Mouse (Mus musculus) myocyte (in vitro differentiated cells): ENCODE results near the gene Rab3gap2. TPM values are rescaled to one million over a fixed set of nuclear protein-coding genes. Genes with fewer than 3 reads are reported as not detected.

Experiments used
- H3K27me3 ChIP-seq: one replicate; pipeline ENCODE4 v1.6.1; 2011; ENCODE audit not compliant: control insufficient read depth, insufficient read depth, insufficient read length
- H3K36me3 ChIP-seq: one replicate; pipeline ENCODE4 v1.6.1; 2011; ENCODE audit not compliant: control insufficient read depth, insufficient read depth
- H3K4me2 ChIP-seq: one replicate; pipeline ENCODE4 v1.6.1; 2011; ENCODE audit warnings: low read depth, control low read depth
- H3K4me3 ChIP-seq: one replicate; pipeline ENCODE4 v1.5.1; 2011; ENCODE audit warnings: mild to moderate bottlenecking, control low read depth, moderate library complexity
- H3K79me2 ChIP-seq: one replicate; pipeline ENCODE4 v1.6.1; 2011; ENCODE audit not compliant: control insufficient read depth, insufficient read depth
- H3ac ChIP-seq: one replicate; pipeline ENCODE4 v1.6.1; 2011; ENCODE audit not compliant: control insufficient read depth, insufficient read length
- CEBPB ChIP-seq: IDR thresholded peaks from 2 replicates; pipeline ENCODE4 v1.6.1; 2011; ENCODE audit warnings: mild to moderate bottlenecking, moderate library complexity; ENCODE audit not compliant: poor library complexity, insufficient read depth, severe bottlenecking
- E2F4 ChIP-seq: IDR thresholded peaks from one replicate; pipeline ENCODE4 v1.6.1; 2011; ENCODE audit warnings: mild to moderate bottlenecking, control low read depth, moderate library complexity; ENCODE audit not compliant: insufficient read depth
- MAX ChIP-seq: IDR thresholded peaks from one replicate; pipeline ENCODE4 v1.6.1; 2011; ENCODE audit warnings: low read depth, mild to moderate bottlenecking, control low read depth
- MYOD1 ChIP-seq, 3 experiments: IDR thresholded peaks; one replicate each; pipeline ENCODE4 v1.6.1; 2011; ENCODE audit warnings: control low read depth in 2 of 3, low read depth in 2 of 3, mild to moderate bottlenecking in 2 of 3, moderate library complexity in 1 of 3; ENCODE audit not compliant: insufficient read length in 2 of 3, control insufficient read depth in 1 of 3
- MYOG ChIP-seq, 3 experiments: IDR thresholded peaks; one replicate each; pipeline ENCODE4 v1.6.1; 2011; ENCODE audit warnings: control low read depth in 2 of 3, low read depth in 2 of 3, mild to moderate bottlenecking in 2 of 3; ENCODE audit not compliant: insufficient read length in 2 of 3, control insufficient read depth in 1 of 3, insufficient read depth in 1 of 3
- POLR2A ChIP-seq: IDR thresholded peaks from one replicate; pipeline ENCODE4 v1.6.1; 2011; ENCODE audit warnings: low read depth, mild to moderate bottlenecking, control low read depth, moderate library complexity; ENCODE audit not compliant: insufficient read length
- POLR2AphosphoS2 ChIP-seq: IDR thresholded peaks from one replicate; pipeline ENCODE4 v1.6.1; 2011; ENCODE audit warnings: low read depth, control low read depth; ENCODE audit not compliant: insufficient read length
- REST ChIP-seq: IDR thresholded peaks from one replicate; pipeline ENCODE4 v1.6.1; 2011; ENCODE audit warnings: mild to moderate bottlenecking, control low read depth, moderate library complexity; ENCODE audit not compliant: insufficient read depth, insufficient read length
- SRF ChIP-seq: IDR thresholded peaks from one replicate; pipeline ENCODE4 v1.6.1; 2011; ENCODE audit warnings: low read depth; ENCODE audit not compliant: control insufficient read depth, insufficient read length
- TCF12 ChIP-seq: IDR thresholded peaks from one replicate; pipeline ENCODE4 v1.6.1; 2011; ENCODE audit warnings: mild to moderate bottlenecking, control low read depth; ENCODE audit not compliant: poor library complexity, insufficient read depth, severe bottlenecking
- TCF3 ChIP-seq: IDR thresholded peaks from one replicate; pipeline ENCODE4 v1.6.1; 2011; ENCODE audit warnings: low read depth, control low read depth; ENCODE audit not compliant: insufficient read length
- USF1 ChIP-seq: IDR thresholded peaks from one replicate; pipeline ENCODE4 v1.6.1; 2011; ENCODE audit warnings: low read depth, mild to moderate bottlenecking, control low read depth, moderate library complexity
- polyA plus RNA-seq: library from polyadenylated mRNA; unstranded; fragments of >200 nt; fragmentation: generic; extraction: Trizol; gene quantifications from one replicate; pipeline ENCODE4 v1.2.1, GENCODE M21; 2012; ENCODE audit warnings: missing spikeins

Rab3gap2 gene
- polyA plus RNA-seq, 1 experiment: 32.2 TPM

- TF ChIP-seq POLR2A: no peak
- TF ChIP-seq TCF3: no peak
- no peak for TF ChIP-seq TCF12
- TF ChIP-seq MAX: no peak
- TF ChIP-seq E2F4: no peak
- no peak for TF ChIP-seq SRF
- TF ChIP-seq REST: no peak
- TF ChIP-seq CEBPB: no peak
- no peak for TF ChIP-seq MYOG (IDR thresholded peaks at IDR 0.05; ENCODE audit: control insufficient read depth in 1 of 3, insufficient read depth in 1 of 3, insufficient read length in 2 of 3, low read depth in 2 of 3)
- TF ChIP-seq POLR2AphosphoS2: no peak
- TF ChIP-seq USF1: no peak
- TF ChIP-seq MYOD1 (IDR thresholded peaks at IDR 0.05; ENCODE audit: control insufficient read depth in 1 of 3, insufficient read length in 2 of 3, low read depth in 2 of 3): no peak
- Histone ChIP-seq H3ac (no peak overlapping the region), H3K4me3 (no peak overlapping the region), H3K36me3 (peaks cover 11% of the 10 kb centered on the region), H3K27me3 (no peaks in the 10 kb centered on the region), H3K79me2 (no peaks in the 10 kb centered on the region), H3K4me2 (no peak overlapping the region)
Observed at GRCm38 (mm10) chr1:185248728-185249127, 44.8 kb downstream of the Rab3gap2 start.

GRCm38 (mm10) chr1:185252351-185252750 is 48.4 kb downstream of the Rab3gap2 start:
- TF ChIP-seq POLR2AphosphoS2 (no peak), MYOG (IDR thresholded peaks at IDR 0.05; ENCODE audit: control insufficient read depth in 1 of 3, insufficient read depth in 1 of 3, insufficient read length in 2 of 3, low read depth in 2 of 3) (no peak), REST (no peak), TCF3 (no peak)
- no peak overlapping the region for H3K4me2 ChIP-seq
- no peak overlapping the region for H3ac ChIP-seq
- H3K79me2 ChIP-seq: no peaks in the 10 kb centered on the region
- H3K4me3 ChIP-seq: no peak overlapping the region
- H3K27me3 ChIP-seq: no peaks in the 10 kb centered on the region
- peaks cover 17% of the 10 kb centered on the region for H3K36me3 ChIP-seq

- no peak for TF ChIP-seq USF1
- TF ChIP-seq MYOD1 (IDR thresholded peaks at IDR 0.05; ENCODE audit: control insufficient read depth in 1 of 3, insufficient read length in 2 of 3, low read depth in 2 of 3): no peak
- no peak for TF ChIP-seq REST
- no peak for TF ChIP-seq POLR2AphosphoS2
- TF ChIP-seq TCF3: no peak
- no peak for TF ChIP-seq POLR2A
- no peak for TF ChIP-seq CEBPB
- no peak for TF ChIP-seq E2F4
- TF ChIP-seq TCF12: no peak
- no peak for TF ChIP-seq MAX
- Histone ChIP-seq H3K4me3 (no peak overlapping the region), H3ac (no peak overlapping the region), H3K4me2 (no peak overlapping the region), H3K27me3 (no peaks in the 10 kb centered on the region), H3K79me2 (no peaks in the 10 kb centered on the region), H3K36me3 (peaks cover 17% of the 10 kb centered on the region)
Observed at GRCm38 (mm10) chr1:185253140-185253892, 49.4 kb downstream of the Rab3gap2 start.

GRCm38 (mm10) chr1:185255336-185255735 is 51.4 kb downstream of the Rab3gap2 start:
- no peak overlapping the region for H3ac ChIP-seq
- H3K36me3 ChIP-seq: peaks cover 21% of the 10 kb centered on the region
- H3K79me2 ChIP-seq: no peaks in the 10 kb centered on the region
- TF ChIP-seq MYOG (IDR thresholded peaks at IDR 0.05; ENCODE audit: control insufficient read depth in 1 of 3, insufficient read depth in 1 of 3, insufficient read length in 2 of 3, low read depth in 2 of 3) (no peak), CEBPB (no peak), SRF (no peak), POLR2AphosphoS2 (no peak), E2F4 (no peak), TCF3 (no peak), REST (no peak), USF1 (no peak), MAX (no peak), MYOD1 (IDR thresholded peaks at IDR 0.05; ENCODE audit: control insufficient read depth in 1 of 3, insufficient read length in 2 of 3, low read depth in 2 of 3) (no peak), TCF12 (no peak), POLR2A (no peak)
- no peak overlapping the region for H3K4me2 ChIP-seq
- no peaks in the 10 kb centered on the region for H3K27me3 ChIP-seq
- no peak overlapping the region for H3K4me3 ChIP-seq

- no peak for TF ChIP-seq POLR2AphosphoS2
- TF ChIP-seq MYOG (IDR thresholded peaks at IDR 0.05; ENCODE audit: control insufficient read depth in 1 of 3, insufficient read depth in 1 of 3, insufficient read length in 2 of 3, low read depth in 2 of 3): no peak
- no peak for TF ChIP-seq CEBPB
- no peak for TF ChIP-seq TCF3
- TF ChIP-seq USF1: no peak
- TF ChIP-seq TCF12: no peak
- TF ChIP-seq MAX: no peak
- TF ChIP-seq MYOD1 (IDR thresholded peaks at IDR 0.05; ENCODE audit: control insufficient read depth in 1 of 3, insufficient read length in 2 of 3, low read depth in 2 of 3): no peak
- no peak for TF ChIP-seq E2F4
- TF ChIP-seq SRF: no peak
- TF ChIP-seq REST: no peak
- no peak for TF ChIP-seq POLR2A
- Histone ChIP-seq H3K4me2 (no peak overlapping the region), H3K27me3 (no peaks in the 10 kb centered on the region), H3K4me3 (no peak overlapping the region), H3K79me2 (no peaks in the 10 kb centered on the region), H3K36me3 (peaks cover 30% of the 10 kb centered on the region), H3ac (no peak overlapping the region)
Observed at GRCm38 (mm10) chr1:185256753-185257152, 52.8 kb downstream of the Rab3gap2 start.
